Mouse (Mus musculus): ENCODE data around the gene Lamb2.

Lamb2 gene

DNA sequence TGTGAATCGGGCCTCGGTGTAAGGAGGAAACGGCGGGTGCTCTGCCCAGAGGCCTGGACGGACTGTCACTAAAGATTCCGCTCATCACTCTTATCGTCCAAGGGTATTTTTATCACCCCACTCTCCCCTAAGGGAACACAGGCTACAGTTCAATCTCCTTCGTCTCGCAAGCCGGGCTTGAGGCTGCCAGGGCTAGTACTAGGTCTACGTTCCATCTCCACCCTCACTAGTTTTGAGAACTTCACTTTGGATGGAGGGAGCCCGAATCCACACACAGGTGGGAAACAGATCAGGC lies 11.7 kb downstream of the Lamb2 start:
- no peak for DNase-seq (ENCODE audit: low read depth, low spot score)

DNA sequence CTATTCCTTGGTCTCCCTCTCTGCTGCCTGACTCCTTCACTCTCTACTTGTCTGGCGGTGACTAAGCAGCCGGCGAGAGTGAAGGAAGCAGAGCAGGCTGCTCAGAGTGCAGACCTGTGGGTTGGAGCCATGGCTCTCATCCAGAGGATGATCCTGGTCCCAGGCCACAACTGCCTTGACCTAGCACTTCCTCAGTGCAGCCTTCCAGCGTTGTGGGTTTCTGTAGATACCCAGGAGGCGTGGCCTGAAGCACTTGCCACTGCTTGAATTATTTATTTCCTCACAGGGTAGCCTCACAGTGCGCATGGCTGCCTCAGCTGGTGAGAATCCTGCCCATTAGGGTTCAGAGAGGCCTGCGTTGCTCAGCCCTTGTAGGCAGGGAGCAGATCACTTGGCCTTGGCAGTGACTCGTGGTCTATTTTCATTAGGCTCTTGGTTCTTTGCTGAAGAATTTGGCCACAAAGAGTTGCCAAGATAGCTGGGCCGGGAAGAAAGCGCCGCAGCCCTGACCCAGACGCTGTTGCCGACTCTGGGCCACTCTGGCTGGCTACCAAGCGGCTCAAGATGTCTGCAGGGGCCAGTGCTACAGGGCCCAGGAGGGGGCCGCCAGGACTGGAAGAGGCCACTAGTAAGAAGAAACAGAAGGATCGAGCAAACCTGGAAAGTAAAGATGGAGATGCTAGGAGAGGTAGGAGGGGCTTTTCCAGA lies 12.7 kb downstream of the Lamb2 start:
- no peak for DNase-seq (ENCODE audit: low read depth, low spot score)

DNA sequence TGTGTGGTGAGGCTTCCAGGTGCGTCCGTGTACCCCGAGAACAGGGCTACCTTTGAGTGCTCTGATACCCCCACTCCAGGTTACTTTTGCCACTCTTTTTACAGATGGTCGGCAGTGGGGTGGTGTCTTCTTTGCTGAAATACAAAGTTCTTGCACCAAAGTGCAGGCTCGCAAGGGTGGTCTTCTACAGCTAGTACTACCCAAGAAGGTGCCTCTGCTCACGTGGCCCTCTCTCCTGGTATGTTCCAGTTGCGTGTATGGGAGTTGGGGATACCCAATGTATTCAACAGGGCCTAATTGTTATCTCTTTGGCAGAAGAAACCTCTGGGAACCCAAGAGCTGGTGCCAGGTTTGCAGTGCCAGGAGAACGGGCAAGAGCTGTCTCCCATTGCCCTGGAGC lies 13.7 kb downstream of the Lamb2 start:
- no peak for DNase-seq (ENCODE audit: low read depth, low spot score)

DNA sequence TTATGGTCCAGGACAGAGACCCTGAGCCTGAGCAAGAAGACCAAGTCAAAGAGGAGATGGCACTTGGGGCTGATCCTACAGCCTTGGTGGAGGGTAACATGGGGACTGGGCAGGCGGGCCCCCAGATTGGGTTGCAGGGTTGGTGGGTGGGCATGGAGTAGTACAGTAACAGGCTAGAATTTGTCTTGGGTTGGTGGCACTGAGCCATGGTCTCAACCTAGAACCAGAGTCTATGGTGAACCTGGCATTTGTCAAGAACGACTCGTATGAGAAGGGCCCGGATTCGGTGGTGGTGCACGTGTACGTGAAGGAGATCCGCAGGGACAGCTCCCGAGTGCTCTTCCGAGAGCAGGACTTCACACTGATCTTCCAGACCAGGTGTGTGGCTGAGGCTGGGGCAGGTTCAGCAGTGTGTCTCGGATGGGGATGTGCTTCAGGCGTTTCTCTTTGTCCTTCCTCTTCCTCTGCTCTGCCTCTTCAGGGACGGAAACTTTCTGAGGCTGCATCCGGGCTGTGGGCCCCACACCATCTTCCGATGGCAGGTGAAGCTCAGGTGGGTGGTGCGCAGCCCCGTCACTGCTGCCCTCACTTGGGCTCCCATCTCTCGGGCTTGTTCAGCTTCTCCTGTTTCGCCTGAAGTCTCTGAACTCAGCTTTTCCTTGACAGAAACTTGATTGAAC lies 14.8 kb downstream of the Lamb2 start:
- DNase-seq (ENCODE audit: low read depth, low spot score): no peak

DNA sequence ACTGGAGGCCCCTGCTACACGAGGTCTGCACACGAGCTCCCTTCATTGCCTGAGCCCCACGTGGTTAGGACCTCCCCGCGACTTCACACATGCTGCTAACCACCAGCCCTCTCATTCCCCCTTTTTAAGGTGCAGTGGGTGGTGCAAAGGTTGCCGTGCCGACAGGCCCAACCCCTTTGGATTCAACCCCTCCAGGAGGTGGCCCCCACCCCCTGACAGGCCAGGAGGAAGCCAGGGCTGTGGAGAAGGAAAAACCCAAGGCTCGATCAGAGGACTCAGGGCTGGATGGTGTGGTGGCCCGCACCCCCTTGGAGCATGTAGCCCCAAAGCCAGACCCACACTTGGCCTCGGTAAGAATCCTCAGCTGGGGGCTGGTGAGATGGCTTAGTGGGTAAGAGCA lies 15.4 kb downstream of the Lamb2 start:
- DNase-seq (ENCODE audit: low read depth, low spot score): no peak

DNA sequence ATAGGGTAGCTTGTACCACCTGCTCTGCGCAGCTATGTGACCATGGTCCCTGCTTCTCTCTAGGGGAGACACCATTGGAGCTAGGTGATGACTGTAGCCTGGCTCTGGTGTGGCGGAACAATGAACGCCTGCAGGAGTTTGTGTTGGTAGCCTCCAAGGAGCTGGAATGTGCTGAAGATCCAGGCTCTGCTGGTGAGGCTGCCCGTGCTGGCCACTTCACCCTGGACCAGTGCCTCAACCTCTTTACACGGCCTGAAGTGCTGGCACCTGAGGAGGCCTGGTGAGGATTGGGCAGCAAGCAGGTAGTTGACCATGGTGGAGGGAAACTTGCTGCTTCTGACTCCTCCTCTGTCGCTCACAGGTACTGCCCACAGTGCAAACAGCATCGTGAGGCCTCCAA lies 19.7 kb downstream of the Lamb2 start:
- DNase-seq (ENCODE audit: low read depth, low spot score): no peak

DNA sequence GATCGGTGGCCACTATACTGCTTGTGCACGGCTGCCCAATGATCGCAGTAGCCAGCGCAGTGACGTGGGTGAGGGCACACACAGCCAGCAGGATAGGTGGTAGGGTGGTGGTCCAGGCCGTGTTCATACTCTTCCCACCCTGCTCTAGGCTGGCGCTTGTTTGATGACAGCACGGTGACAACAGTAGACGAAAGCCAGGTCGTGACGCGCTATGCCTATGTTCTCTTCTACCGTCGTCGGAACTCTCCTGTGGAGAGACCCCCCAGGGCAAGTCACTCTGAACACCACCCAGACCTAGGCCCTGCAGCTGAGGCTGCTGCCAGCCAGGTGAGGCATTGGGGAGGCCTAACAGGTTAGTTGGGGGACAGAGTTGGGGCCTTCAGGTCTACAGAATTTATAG lies 20.4 kb downstream of the Lamb2 start:
- DNase-seq (ENCODE audit: low read depth, low spot score): no peak

DNA sequence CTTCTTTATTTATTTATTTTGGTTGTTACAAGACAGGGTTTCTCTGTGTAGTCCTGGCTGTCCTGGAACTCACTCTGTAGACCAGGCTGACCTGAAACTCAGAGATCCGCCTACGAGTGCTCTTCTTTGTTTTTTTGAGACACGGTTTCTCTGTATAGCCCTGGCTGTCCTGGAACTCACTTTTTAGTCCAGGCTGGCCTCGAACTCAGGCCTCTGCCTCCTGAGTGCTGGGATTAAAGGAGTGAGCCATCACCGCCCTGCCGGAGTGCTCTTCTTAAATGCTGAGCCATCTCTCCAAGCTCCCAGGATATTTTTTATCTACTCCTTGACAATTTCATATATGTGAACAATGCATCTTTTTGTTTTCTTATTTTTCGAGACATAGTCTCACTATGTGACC lies 27.4 kb downstream of the Lamb2 start:
- DNase-seq (ENCODE audit: low read depth, low spot score): no peak

DNA sequence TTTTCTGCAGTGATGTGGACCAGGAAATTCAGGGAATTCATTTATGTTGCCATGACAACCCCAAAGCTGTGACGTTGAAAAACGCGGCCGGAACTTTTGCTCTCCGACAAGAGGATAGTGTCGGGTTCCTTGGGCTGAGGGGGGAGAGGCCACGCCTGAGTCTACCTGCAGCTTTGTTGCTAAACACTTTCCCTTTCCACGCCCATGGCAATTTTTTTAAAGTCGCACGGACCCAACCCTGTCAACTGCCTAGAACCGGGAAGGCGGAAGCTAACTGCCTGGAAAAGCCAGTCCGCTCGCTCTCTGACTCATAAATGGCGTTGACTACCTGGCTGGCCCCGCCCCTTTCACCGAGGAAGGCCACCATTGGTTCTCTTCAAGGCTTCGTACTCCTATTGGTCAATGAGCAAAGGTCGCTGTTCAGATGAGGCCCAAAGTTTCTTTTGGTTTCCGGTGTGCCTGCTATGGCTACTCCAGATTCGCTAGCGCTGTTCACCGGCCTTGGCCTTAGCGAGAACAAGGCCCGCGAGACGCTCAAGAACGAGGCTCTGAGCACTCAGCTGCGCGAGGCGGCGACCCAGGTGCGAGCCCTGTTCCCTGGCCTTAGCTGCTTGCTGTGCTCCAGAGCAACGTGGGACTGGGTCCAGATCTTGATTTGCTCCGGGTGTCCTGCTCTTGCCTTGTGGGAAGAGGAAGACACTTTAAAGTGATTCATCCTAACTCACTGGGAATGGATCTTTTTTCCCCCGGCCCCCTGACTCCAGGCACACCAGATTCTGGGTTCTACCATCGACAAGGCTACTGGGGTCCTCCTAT lies 28.3 kb downstream of the Lamb2 start, which contains the start of gene Qars:
Qars (plus strand) TSS at position 88 of the 816 bp plus-strand sequence.
- DNase-seq (ENCODE audit: low read depth, low spot score): peak; percentile 95

DNA sequence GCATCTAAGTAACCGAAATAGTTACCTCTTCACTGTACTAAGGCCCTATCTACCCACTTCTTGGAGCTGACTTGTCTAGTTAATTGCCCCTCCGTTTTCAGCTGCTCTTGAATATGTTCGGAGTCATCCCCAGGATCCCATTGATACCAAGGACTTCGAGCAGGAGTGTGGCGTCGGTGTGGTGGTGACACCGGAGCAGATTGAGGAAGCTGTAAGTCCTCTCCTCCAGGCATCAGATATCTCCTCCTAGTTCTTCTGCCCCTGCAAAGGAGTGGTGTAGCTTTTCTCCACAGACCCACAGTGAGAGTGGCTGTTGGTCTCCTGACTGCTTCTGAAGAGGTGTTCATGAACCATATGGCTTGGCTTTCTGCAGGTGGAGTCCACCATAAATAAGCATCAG lies 29.2 kb downstream of the Lamb2 start:
- DNase-seq (ENCODE audit: low read depth, low spot score): no peak

DNA sequence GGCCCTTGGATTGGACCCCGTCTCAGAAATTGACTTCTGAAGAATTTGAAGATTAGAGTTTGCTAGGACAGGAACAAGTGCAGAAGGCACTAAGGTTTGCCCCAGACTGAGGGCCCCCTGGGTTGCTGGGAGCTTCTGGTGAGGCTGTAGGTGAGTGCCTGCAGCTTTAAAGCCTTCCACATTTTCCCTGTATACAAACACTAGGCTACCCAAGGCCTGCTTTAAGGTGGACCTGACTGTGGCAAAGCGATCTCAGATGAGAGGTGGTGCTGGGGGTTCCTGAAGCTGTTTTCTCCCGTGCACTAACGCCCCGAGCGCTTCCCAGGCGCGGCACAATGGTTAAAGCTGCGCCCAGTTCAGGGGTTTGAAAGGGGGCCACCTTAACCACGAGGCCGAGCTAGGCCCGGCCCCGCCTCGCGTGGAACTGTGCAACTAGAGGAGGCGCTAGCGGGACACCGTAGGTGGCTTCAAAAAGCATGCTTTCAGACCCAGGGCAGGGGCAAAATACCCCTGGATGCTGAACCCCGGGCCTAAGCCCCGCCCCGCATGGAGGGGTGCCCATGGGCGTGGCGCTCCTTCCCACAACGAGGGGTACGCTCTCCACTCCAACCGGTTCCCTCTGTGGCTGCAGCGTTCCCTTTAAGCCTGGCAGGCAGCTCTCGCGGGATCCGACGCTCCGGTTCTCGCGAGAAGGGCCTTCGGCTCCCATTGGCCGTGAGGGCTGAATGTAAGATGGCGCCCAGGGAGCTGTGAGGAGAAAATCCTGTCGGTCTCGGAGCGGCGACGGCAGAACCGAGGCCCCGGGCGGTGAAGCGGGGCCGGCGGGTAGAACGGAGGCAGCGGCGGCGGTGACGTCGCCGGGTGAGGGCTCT lies 37.1 kb downstream of the Lamb2 start, which contains the start of gene Qrich1:
Qrich1 (plus strand) TSS at position 427 of the 872 bp plus-strand sequence.
- peak; percentile 99 for DNase-seq (ENCODE audit: low read depth, low spot score)

DNA sequence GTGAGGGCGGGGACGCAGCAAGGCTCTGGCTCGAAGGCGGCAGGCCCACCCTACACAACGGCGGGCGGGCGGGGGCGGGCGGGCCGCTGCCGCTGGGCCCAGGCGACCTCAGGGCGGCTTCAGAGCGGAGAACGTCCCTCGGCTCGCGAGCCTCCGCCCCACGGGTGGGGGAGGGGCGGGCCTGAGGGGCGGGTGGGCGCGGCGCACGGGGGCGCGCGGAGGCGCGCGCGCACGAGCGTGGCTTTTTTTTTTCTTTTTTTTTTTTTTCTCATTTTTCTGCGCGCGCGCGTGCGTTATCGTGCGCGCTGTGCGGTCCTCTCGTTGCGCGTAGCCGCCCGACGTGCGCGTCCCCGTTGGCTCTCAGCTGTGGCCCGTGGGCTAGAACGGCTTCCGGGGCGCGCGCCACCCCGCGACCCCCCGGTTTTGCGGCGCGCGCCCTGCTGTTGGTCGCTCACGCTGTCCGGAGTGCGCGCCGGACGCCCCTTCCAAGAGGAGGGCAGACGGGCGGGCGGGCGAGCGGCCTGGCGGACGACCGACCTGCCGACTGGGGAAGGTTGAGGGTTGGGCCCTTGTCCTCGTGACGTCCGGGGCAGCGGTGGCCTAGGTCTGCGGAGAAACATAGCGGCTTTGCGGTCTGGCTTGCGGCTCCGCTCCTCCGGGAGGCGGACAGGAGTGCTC lies 37.9 kb downstream of the Lamb2 start:
- DNase-seq (ENCODE audit: low read depth, low spot score): peak; percentile 91

DNA sequence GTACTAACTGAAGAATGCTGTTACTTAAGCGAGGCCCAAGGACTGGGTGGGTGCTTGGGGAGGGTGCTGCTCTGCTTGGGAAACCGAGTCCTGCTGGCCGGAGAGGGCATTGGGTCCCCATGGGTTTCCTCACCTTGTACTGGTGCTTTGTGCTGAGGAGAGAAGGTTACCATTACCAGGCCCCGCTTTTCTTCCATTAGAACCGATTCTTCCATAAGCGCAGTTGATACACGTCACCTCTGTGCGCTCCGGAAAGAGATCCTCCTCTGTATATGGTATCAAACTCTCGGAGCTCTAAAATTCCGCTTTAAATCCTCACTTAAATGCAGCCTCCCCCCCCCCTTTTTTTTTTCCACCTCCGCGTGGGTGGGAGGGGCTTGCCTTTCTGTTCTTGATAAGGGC lies 38.4 kb downstream of the Lamb2 start:
- DNase-seq (ENCODE audit: low read depth, low spot score): peak; percentile 63

DNA sequence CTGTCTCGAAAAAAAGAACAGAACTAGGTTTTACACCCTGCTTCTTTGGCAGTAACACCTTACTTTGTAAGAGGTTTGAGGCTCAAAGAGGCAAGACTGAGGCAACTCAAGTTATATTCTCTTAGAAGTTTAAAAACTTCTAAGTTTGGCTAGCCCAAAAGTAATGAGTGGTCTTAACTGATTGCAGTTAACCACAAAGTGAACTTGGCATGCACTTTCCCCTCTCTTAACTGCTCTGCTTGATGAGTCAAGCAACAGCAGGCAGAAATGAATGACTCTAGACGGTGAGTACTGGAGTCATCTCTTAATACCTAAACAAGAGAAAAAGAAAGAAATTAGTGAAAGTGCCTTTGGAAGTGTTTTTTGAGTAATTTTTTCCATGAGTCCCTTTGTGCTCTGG lies 42.1 kb downstream of the Lamb2 start:
- no peak for DNase-seq (ENCODE audit: low read depth, low spot score)

DNA sequence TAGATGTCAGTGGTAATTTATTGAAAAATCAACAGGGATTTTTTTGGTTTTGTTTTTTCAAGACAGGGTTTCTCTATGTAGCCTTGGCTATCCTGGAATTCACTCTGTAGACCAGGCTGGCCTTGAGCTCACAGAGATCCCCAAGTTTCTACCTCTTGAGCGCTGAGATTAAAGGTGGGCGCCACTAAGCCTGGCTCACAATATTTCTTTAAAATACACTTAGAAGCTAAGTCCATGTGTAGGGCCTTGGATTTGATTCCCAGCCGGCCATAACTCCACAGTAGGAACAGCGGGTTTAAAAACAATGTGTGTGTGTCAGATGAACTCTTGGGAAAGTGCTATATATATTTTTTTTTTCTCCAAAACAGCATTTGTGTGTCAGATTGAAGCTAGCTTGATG lies 43.8 kb downstream of the Lamb2 start:
- no peak for DNase-seq (ENCODE audit: low read depth, low spot score)

DNA sequence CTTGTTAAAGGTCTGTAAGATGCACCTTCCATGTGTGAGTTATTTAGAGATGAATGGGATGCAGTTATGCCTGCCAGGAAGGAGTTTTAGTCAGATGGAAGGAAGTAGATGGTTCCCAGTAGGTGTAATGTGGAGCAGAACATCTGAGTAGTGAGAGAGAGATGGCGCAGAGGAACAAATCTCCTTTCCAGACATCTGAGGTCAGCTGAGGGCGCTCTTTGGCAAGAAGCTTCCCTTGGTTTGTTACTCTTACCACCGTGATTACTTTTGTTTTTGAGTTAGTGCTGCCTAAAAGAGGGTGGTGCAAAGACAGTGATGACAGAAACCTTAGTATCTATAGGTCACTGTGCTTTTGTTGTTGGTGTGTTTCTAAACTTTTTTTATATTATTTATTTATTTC lies 45.9 kb downstream of the Lamb2 start:
- no peak for DNase-seq (ENCODE audit: low read depth, low spot score)

DNA sequence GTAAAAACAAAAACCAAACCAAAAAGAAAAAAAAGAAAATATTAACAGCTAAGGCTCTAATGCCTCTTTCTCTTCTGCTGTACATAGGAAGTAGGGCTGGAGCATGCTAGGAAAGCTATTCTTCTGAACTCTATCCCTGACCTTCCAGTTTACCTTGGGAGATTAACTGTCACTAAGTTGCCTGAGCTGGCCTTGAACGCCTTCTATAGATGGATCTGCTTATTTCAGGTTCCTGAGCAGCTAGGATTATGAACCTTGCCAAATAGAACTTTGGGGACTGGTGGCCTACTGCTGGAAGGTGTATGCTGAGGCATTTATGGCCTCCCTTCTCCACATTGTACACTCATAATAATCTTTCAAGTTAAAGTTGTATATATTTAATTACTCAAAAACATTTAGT lies 51.4 kb downstream of the Lamb2 start:
- no peak for DNase-seq (ENCODE audit: low read depth, low spot score)

DNA sequence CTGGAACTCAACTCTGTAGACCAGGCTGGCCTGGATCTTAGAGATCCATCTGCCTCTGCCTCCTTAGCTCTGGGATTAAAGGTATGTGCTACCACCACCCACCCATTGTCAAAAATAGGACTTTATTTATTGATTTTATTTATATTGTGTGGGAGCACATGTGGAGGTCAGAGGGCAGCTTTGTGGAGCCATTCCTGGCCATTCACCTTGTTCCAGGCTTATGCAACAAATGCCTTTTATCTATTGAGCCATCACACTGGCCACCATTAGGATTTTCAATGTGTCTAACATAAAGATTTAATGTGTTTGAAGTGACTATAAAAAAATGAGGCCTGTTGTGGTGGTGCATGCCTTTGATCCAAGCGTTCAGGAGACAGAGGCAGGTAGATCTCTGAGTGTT lies 52.0 kb downstream of the Lamb2 start:
- DNase-seq (ENCODE audit: low read depth, low spot score): no peak
